In genomic region chr9:96375819-96376218, GRCm38 (mm10) we compare ENCODE assay signal across 29 mouse cellular contexts. TPM values are rescaled to one million over a fixed set of nuclear protein-coding genes. Genes with fewer than 3 reads are reported as not detected.
DNase-seq lines count a peak whose midpoint lies in the region; ATAC-seq and TF ChIP-seq lines count a peak whose summit lies in the region.
"Had no signal": no experiment of that assay in that cellular context is flagged by ENCODE, and none has a peak within 500 bp of the region (broad histone marks: within the 10 kb centered on the region; RNA-seq: fewer than 3 reads in every experiment).

No protein-coding gene starts in this region.

- no peak overlapping the region for H3K4me2 ChIP-seq in lung, postnatal 0 days (replicated peaks; ENCODE audit: low read depth, low read length)
- no peak overlapping the region for H3K4me2 ChIP-seq in hindbrain, postnatal 0 days (ENCODE audit: low read depth, low read length)
- no peak overlapping the region for H3K4me2 ChIP-seq in forebrain, embryonic 15.5 days (replicated peaks)
- H3K4me2 ChIP-seq: embryonic facial prominence, embryonic 13.5 days; hindbrain, embryonic 12.5 days had no signal

- H3K27ac ChIP-seq in lung, postnatal 0 days (ENCODE audit: low read length): no peak overlapping the region
- H3K27ac ChIP-seq in bone marrow, adult 2 months (ENCODE audit: control insufficient read depth, insufficient read depth, low read depth, low read length, poor library complexity): peak overlapping the region; percentile 41; the same call in 1 of the 2 replicates
- H3K27ac ChIP-seq in hindbrain, postnatal 0 days: no peak overlapping the region
- H3K27ac ChIP-seq in forebrain, embryonic 15.5 days (replicated peaks): no peak overlapping the region
- H3K27ac ChIP-seq: embryonic facial prominence, embryonic 13.5 days; forebrain, embryonic 10.5 days; gastrocnemius, adult 2 months; hindbrain, embryonic 12.5 days had no signal

- H3K4me1 ChIP-seq in lung, postnatal 0 days (ENCODE audit: insufficient read depth, low read depth, low read length): peaks cover 4% of the 10 kb centered on the region; the same call in 1 of the 2 replicates
- no peaks in the 10 kb centered on the region for H3K4me1 ChIP-seq in lung, adult 2 months (ENCODE audit: control insufficient read depth, insufficient read depth, low read length)
- H3K4me1 ChIP-seq in bone marrow, adult 2 months (ENCODE audit: control insufficient read depth, insufficient read depth, low read length): no peaks in the 10 kb centered on the region; the same call in 1 of the 2 replicates
- H3K4me1 ChIP-seq in hindbrain, postnatal 0 days (ENCODE audit: insufficient read depth, low read length): no peaks in the 10 kb centered on the region
- no peaks in the 10 kb centered on the region for H3K4me1 ChIP-seq in forebrain, embryonic 15.5 days
- H3K4me1 ChIP-seq: embryonic facial prominence, embryonic 13.5 days; forebrain, embryonic 10.5 days; hindbrain, embryonic 12.5 days had no signal

- no peak overlapping the region for H3K4me3 ChIP-seq in lung, postnatal 0 days (ENCODE audit: low read depth, low read length)
- no peak overlapping the region for H3K4me3 ChIP-seq in lung, adult 2 months (replicated peaks; ENCODE audit: extremely low read depth, low read depth, low read length)
- no peak overlapping the region for H3K4me3 ChIP-seq in bone marrow, adult 2 months (replicated peaks; ENCODE audit: control insufficient read depth, low read depth, low read length)
- no peak overlapping the region for H3K4me3 ChIP-seq in hindbrain, postnatal 0 days (ENCODE audit: low read length)
- H3K4me3 ChIP-seq in forebrain, embryonic 15.5 days: no peak overlapping the region
- H3K4me3 ChIP-seq: embryonic facial prominence, embryonic 13.5 days; forebrain, embryonic 10.5 days; gastrocnemius, adult 2 months; hindbrain, embryonic 12.5 days had no signal

- DNase-seq in lung, postnatal 0 days (ENCODE audit: low spot score): peak; percentile 36
- DNase-seq in lung, adult 2 months: no peak
- DNase-seq in hindbrain, postnatal 0 days (ENCODE audit: low spot score): no peak
- DNase-seq in adrenal gland, postnatal 14 days: no peak
- DNase-seq: adrenal gland, adult 8-10 months; B cell, adult 2 months; cerebellum, adult 11-12 months; cerebellum, adult 9-11 months; gastrocnemius, adult 2 months; gastrocnemius, postnatal 36 days; kidney, adult 9 months; kidney, postnatal 10 days; layer of hippocampus, adult 9-11 months; liver; lung, postnatal 14 days; midbrain, embryonic 14.5 days; right cerebral cortex, adult 18-20 months; right cerebral cortex, postnatal 4 days; thymus, adult 2 months; thymus, postnatal 4 days had no signal

- WGBS in lung, postnatal 0 days: 43% methylated on average over 3 of the region's 3 CpGs
- 38% methylated on average over 3 of the region's 3 CpGs for WGBS in lung, adult 2 months
- 20% methylated on average over 3 of the region's 3 CpGs for WGBS in bone marrow, adult 2 months
- WGBS in hindbrain, postnatal 0 days: 79% methylated on average over 3 of the region's 3 CpGs
- 89% methylated on average over 3 of the region's 3 CpGs for WGBS in forebrain, embryonic 15.5 days

- TF ChIP-seq POLR2A in lung, adult 2 months (IDR thresholded peaks at IDR 0.05; ENCODE audit: borderline replicate concordance, extremely low read depth, low read depth, low read length): no peak
- TF ChIP-seq POLR2A in bone marrow, adult 2 months (IDR thresholded peaks at IDR 0.05; ENCODE audit: borderline replicate concordance, control insufficient read depth, low read depth, low read length): no peak

- H3K9ac ChIP-seq in lung, postnatal 0 days (replicated peaks; ENCODE audit: low read depth): no peak overlapping the region
- no peak overlapping the region for H3K9ac ChIP-seq in hindbrain, postnatal 0 days (replicated peaks; ENCODE audit: low read length)
- no peak overlapping the region for H3K9ac ChIP-seq in forebrain, embryonic 15.5 days (replicated peaks)
- H3K9ac ChIP-seq: embryonic facial prominence, embryonic 13.5 days; hindbrain, embryonic 12.5 days had no signal

- no peaks in the 10 kb centered on the region for H3K27me3 ChIP-seq in lung, postnatal 0 days (replicated peaks; ENCODE audit: insufficient read depth, low read length)
- no peaks in the 10 kb centered on the region for H3K27me3 ChIP-seq in hindbrain, postnatal 0 days (ENCODE audit: insufficient read depth, low read length)
- no peaks in the 10 kb centered on the region for H3K27me3 ChIP-seq in forebrain, embryonic 15.5 days
- H3K27me3 ChIP-seq: embryonic facial prominence, embryonic 13.5 days; hindbrain, embryonic 12.5 days had no signal

- TF ChIP-seq CTCF in lung, postnatal 0 days (IDR thresholded peaks at IDR 0.05): no peak
- no peak for TF ChIP-seq CTCF in lung, adult 2 months (IDR thresholded peaks at IDR 0.05; ENCODE audit: insufficient read depth, low read length)
- no peak for TF ChIP-seq CTCF in bone marrow, adult 2 months (IDR thresholded peaks at IDR 0.05; ENCODE audit: control insufficient read depth, insufficient read depth, low read length)
- no peak for TF ChIP-seq CTCF in hindbrain, postnatal 0 days (IDR thresholded peaks at IDR 0.05; ENCODE audit: low read depth)

- no peaks in the 10 kb centered on the region for H3K9me3 ChIP-seq in lung, postnatal 0 days (ENCODE audit: low read length)
- H3K9me3 ChIP-seq in hindbrain, postnatal 0 days (ENCODE audit: low read length): no peaks in the 10 kb centered on the region
- H3K9me3 ChIP-seq in forebrain, embryonic 15.5 days: no peaks in the 10 kb centered on the region
- H3K9me3 ChIP-seq: embryonic facial prominence, embryonic 13.5 days; hindbrain, embryonic 12.5 days had no signal

- no peak for TF ChIP-seq EP300 in lung, postnatal 0 days (IDR thresholded peaks at IDR 0.05)

- no peak for ATAC-seq in lung, postnatal 0 days
- peak; percentile 62 to 78 for ATAC-seq in hematopoietic stem cell, adult 5-6 weeks (replicated peaks in 1 of 2; ENCODE audit: insufficient read depth in 1 of 2, low FRiP score in 2 of 2, low TSS enrichment in 1 of 2, low read depth in 1 of 2, poor library complexity in 2 of 2, severe bottlenecking in 2 of 2)
- no peak for ATAC-seq in hindbrain, postnatal 0 days
- ATAC-seq in forebrain, embryonic 15.5 days (replicated peaks): no peak
- ATAC-seq: activated CD4-positive, CD25-positive, alpha-beta regulatory T cell, adult 4 months; forebrain, embryonic 16.5 days; intestine, embryonic 16.5 days had no signal

- H3K36me3 ChIP-seq in lung, postnatal 0 days (ENCODE audit: insufficient read depth, low read length): no peaks in the 10 kb centered on the region
- no peaks in the 10 kb centered on the region for H3K36me3 ChIP-seq in hindbrain, postnatal 0 days (ENCODE audit: insufficient read depth, low read length)
- no peaks in the 10 kb centered on the region for H3K36me3 ChIP-seq in forebrain, embryonic 15.5 days
- H3K36me3 ChIP-seq: embryonic facial prominence, embryonic 13.5 days; forebrain, embryonic 10.5 days; hindbrain, embryonic 12.5 days had no signal

RNA-seq across cellular contexts. Expression of gene Atp1b3, which starts 11.6 kb away (rescaled TPM):
- polyA plus RNA-seq in lung, postnatal 0 days (2015; fragmentation: Nextera tagmentation; extraction: Ambion mirVana): 206 and 220 TPM in 2 replicates
- polyA plus RNA-seq in lung, adult 2 months (2012; rRNA removed): 98.2 and 101 TPM in 2 replicates
- 43.9 and 72.2 TPM in 2 replicates for polyA plus RNA-seq in bone marrow, adult 2 months (2011; ENCODE audit: insufficient read depth, insufficient read length, low replicate concordance, missing spikeins)
- 100 and 146 TPM in 2 replicates for total RNA-seq in hematopoietic stem cell, adult 5-6 weeks (2017)
- 74.0 and 78.5 TPM in 2 replicates for total RNA-seq in hindbrain, postnatal 0 days (2014; rRNA removed)
- polyA plus RNA-seq in hindbrain, postnatal 0 days (2015; fragmentation: Nextera tagmentation; extraction: Ambion mirVana): 220 and 221 TPM in 2 replicates
- 137 and 150 TPM in 2 replicates for polyA plus RNA-seq in forebrain, embryonic 15.5 days (2015; fragmentation: Nextera tagmentation; extraction: Ambion mirVana)
- total RNA-seq in adrenal gland, postnatal 14 days (2021): 167 and 168 TPM in 2 replicates

Comparison
In these comparisons a context has a peak if more than half of its experiments do, and no peak if none do; other contexts are left out.
1. ATAC-seq: peak in hematopoietic stem cell, adult 5-6 weeks (2 of 2); none in lung, postnatal 0 days (single experiment), hindbrain, postnatal 0 days (single experiment) and forebrain, embryonic 15.5 days (single experiment).